Mouse (Mus musculus) MEL (cell line): Measurements from ENCODE around the gene Arhgdib. TPM values are rescaled to one million over a fixed set of nuclear protein-coding genes. Genes with fewer than 3 reads are reported as not detected.

Source experiments
- DNase-seq: peaks from one replicate; pipeline ENCODE4 v3.0.0; 2011; ENCODE audit warnings: low read depth, low spot score
- H3K27ac ChIP-seq: 2 replicates; pipeline ENCODE4 v1.5.1; 2012; ENCODE audit warnings: low read depth, mild to moderate bottlenecking, control low read depth, low read length, moderate library complexity; ENCODE audit not compliant: control insufficient read depth
- H3K27me3 ChIP-seq, 2 experiments: fragments of 150-350 bp in 1 of 2; sonication (generic) in 1 of 2; 2 replicates each; pipeline ENCODE4 v1.6.1; 2012; ENCODE audit warnings: low read length in 2 of 2, mild to moderate bottlenecking in 2 of 2, improper control_type of control experiment in 1 of 2, moderate library complexity in 1 of 2; ENCODE audit not compliant: insufficient read depth in 2 of 2, control insufficient read depth in 1 of 2
- H3K36me3 ChIP-seq, 2 experiments: 2 replicates each; pipeline ENCODE4 v1.6.1; 2012 to 2014; ENCODE audit warnings: low read length in 2 of 2, improper control_type of control experiment in 1 of 2, inconsistent platforms in 1 of 2, mild to moderate bottlenecking in 1 of 2; ENCODE audit not compliant: insufficient read depth in 2 of 2, control insufficient read depth in 1 of 2
- H3K4me1 ChIP-seq, 2 experiments: fragments of 150-350 bp in 1 of 2; sonication (generic) in 1 of 2; 2 replicates each; pipeline ENCODE4 v1.6.1; 2012; ENCODE audit warnings: low read length in 2 of 2, improper control_type of control experiment in 1 of 2, mild to moderate bottlenecking in 1 of 2; ENCODE audit not compliant: insufficient read depth in 2 of 2, control insufficient read depth in 1 of 2
- H3K4me3 ChIP-seq, 2 experiments: fragments of 150-350 bp in 1 of 2; sonication (generic) in 1 of 2; 2 replicates each; pipeline ENCODE4 v1.5.1; 2012; ENCODE audit warnings: low read depth in 2 of 2, low read length in 2 of 2, mild to moderate bottlenecking in 2 of 2, moderate library complexity in 2 of 2, control low read depth in 1 of 2, improper control_type of control experiment in 1 of 2; ENCODE audit not compliant: control insufficient read depth in 1 of 2, insufficient read depth in 1 of 2
- H3K79me2 ChIP-seq: 2 replicates; pipeline ENCODE4 v1.6.1; 2012; ENCODE audit warnings: mild to moderate bottlenecking, low read length, moderate library complexity; ENCODE audit not compliant: control insufficient read depth, poor library complexity, insufficient read depth
- H3K9ac ChIP-seq: 2 replicates; pipeline ENCODE4 v1.6.1; 2012; ENCODE audit warnings: low read depth, mild to moderate bottlenecking, control low read depth, low read length, moderate library complexity; ENCODE audit not compliant: control insufficient read depth, poor library complexity, severe bottlenecking
- H3K9me3 ChIP-seq: fragments of 150-350 bp; sonication (generic); replicated peaks from 2 replicates; pipeline ENCODE4 v1.6.1; 2012; ENCODE audit warnings: mild to moderate bottlenecking, low read length, improper control_type of control experiment, moderate library complexity; ENCODE audit not compliant: insufficient read depth
- BHLHE40 ChIP-seq: IDR thresholded peaks from 2 replicates; pipeline ENCODE4 v1.6.1; 2012; ENCODE audit warnings: low read depth, mild to moderate bottlenecking, inconsistent platforms, low read length, improper control_type of control experiment, borderline replicate concordance
- CHD2 ChIP-seq: IDR thresholded peaks from 2 replicates; pipeline ENCODE4 v1.6.1; 2011; ENCODE audit warnings: low read length, improper control_type of control experiment
- ELF1 ChIP-seq: IDR thresholded peaks from 2 replicates; pipeline ENCODE4 v1.6.1; 2014; ENCODE audit warnings: low read depth, mild to moderate bottlenecking, inconsistent platforms, low read length, improper control_type of control experiment, moderate library complexity
- EP300 ChIP-seq, 2 experiments: IDR thresholded peaks; 2 replicates each; pipeline ENCODE4 v1.6.1; 2011; ENCODE audit warnings: improper control_type of control experiment in 2 of 2, low read length in 2 of 2, low read depth in 1 of 2, mild to moderate bottlenecking in 1 of 2
- ETS1 ChIP-seq: IDR thresholded peaks from 2 replicates; pipeline ENCODE4 v1.6.1; 2012; ENCODE audit warnings: low read depth, mild to moderate bottlenecking, inconsistent platforms, low read length, improper control_type of control experiment, moderate library complexity
- GABPA ChIP-seq: IDR thresholded peaks from 2 replicates; pipeline ENCODE4 v1.6.1; 2012; ENCODE audit warnings: low read depth, mild to moderate bottlenecking, inconsistent platforms, low read length, improper control_type of control experiment, moderate library complexity
- GATA1 ChIP-seq: IDR thresholded peaks from 2 replicates; pipeline ENCODE4 v1.6.1; 2011; ENCODE audit warnings: low read depth, low read length, improper control_type of control experiment
- HCFC1 ChIP-seq: IDR thresholded peaks from 2 replicates; pipeline ENCODE4 v1.6.1; 2012; ENCODE audit warnings: low read depth, mild to moderate bottlenecking, inconsistent platforms, low read length, improper control_type of control experiment, moderate library complexity
- JUND ChIP-seq: IDR thresholded peaks from 2 replicates; pipeline ENCODE4 v1.6.1; 2011; ENCODE audit warnings: low read depth, mild to moderate bottlenecking, improper control_type of control experiment, low read length
- MEF2A ChIP-seq: IDR thresholded peaks from 2 replicates; pipeline ENCODE4 v1.6.1; 2014; ENCODE audit warnings: low read depth, mild to moderate bottlenecking, inconsistent platforms, low read length, improper control_type of control experiment; ENCODE audit not compliant: poor library complexity, insufficient replicate concordance, severe bottlenecking; ENCODE audit errors: extremely low read depth
- MYC ChIP-seq: IDR thresholded peaks from 2 replicates; pipeline ENCODE4 v1.6.1; 2011; ENCODE audit warnings: low read depth, mild to moderate bottlenecking, low read length, improper control_type of control experiment, moderate library complexity
- NRF1 ChIP-seq: IDR thresholded peaks from 2 replicates; pipeline ENCODE4 v1.6.1; 2014; ENCODE audit warnings: low read depth, mild to moderate bottlenecking, inconsistent platforms, low read length, improper control_type of control experiment, moderate library complexity; ENCODE audit not compliant: poor library complexity, insufficient read depth, severe bottlenecking
- RAD21 ChIP-seq: IDR thresholded peaks from 2 replicates; pipeline ENCODE4 v1.6.1; 2011; ENCODE audit warnings: mild to moderate bottlenecking, low read depth, low read length, improper control_type of control experiment
- RCOR1 ChIP-seq: IDR thresholded peaks from 2 replicates; pipeline ENCODE4 v1.6.1; 2012; ENCODE audit warnings: low read depth, mild to moderate bottlenecking, inconsistent platforms, low read length, improper control_type of control experiment
- TAL1 ChIP-seq: IDR thresholded peaks from 2 replicates; pipeline ENCODE4 v1.6.1; 2012; ENCODE audit warnings: mild to moderate bottlenecking, inconsistent platforms, low read length, moderate library complexity, mixed read lengths
- ZMIZ1 ChIP-seq: IDR thresholded peaks from 2 replicates; pipeline ENCODE4 v1.6.1; 2012; ENCODE audit warnings: low read depth, mild to moderate bottlenecking, inconsistent platforms, low read length, improper control_type of control experiment, moderate library complexity
- polyA plus RNA-seq, 2 experiments: library from polyadenylated mRNA; stranded (reverse) in 1 of 2; unstranded in 1 of 2; fragments of >175 nt in 1 of 2; fragments of >200 nt in 1 of 2; gene quantifications; 2 replicates each; pipeline versions ENCODE4 v1.2.1 to v1.2.4; 2012; ENCODE audit warnings: low replicate concordance in 2 of 2, low read depth in 1 of 2; ENCODE audit not compliant: insufficient read length in 2 of 2, insufficient read depth in 1 of 2, missing spikeins in 1 of 2
- total RNA-seq: library from RNA; depleted of rRNA; stranded (reverse); fragments of 300-350 nt; gene quantifications from 2 replicates; pipeline ENCODE4 v1.2.3, GENCODE M21; 2012

The Arhgdib gene
- total and polyA plus RNA-seq, 3 experiments: 102 to 408 (median 346) TPM

DNA sequence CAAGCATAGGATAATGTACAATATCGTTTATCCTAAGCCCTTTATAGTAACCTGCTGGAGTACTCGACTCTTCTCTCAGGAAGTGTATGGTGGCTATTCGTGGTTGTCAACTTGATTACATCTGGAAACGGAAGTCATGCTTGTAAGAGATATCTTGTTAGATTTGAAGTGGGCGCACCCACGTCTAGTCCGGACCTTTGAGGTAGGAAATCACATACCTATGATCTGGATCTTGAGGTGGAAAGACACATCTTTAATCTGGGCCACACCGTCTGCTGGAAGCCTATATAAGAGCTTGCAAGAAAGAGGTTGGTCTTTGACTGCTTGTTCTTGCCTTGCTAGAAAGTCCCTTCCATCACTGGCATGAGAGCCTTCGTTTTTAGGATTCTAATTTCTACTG, 39.2 kb downstream of the Arhgdib start:
- Histone ChIP-seq H3K9ac (no peak overlapping the region), H3K79me2 (no peaks in the 10 kb centered on the region), H3K36me3 (peaks cover 0 to 19% of the 10 kb centered on the region in 2 experiments; a peak in 2 of 4 replicates), H3K9me3 (no peaks in the 10 kb centered on the region), H3K4me1 (peaks cover 3 to 19% of the 10 kb centered on the region in 2 experiments; a peak in 3 of 4 replicates), H3K27me3 (no peaks in the 10 kb centered on the region), H3K4me3 (no peak overlapping the region), H3K27ac (no peak overlapping the region)
- DNase-seq: no peak
- TF ChIP-seq HCFC1 (no peak), EP300 (IDR thresholded peaks at IDR 0.05; ENCODE audit: low read depth in 1 of 2, low read length in 2 of 2) (0 out of 4 replicates have a peak, but pooled peaks of 1 of the 2 experiments have one; percentile 9), MYC (no peak), GATA1 (0 out of 2 replicates have a peak, but pooled peaks have one; percentile 21), GABPA (no peak)

DNA sequence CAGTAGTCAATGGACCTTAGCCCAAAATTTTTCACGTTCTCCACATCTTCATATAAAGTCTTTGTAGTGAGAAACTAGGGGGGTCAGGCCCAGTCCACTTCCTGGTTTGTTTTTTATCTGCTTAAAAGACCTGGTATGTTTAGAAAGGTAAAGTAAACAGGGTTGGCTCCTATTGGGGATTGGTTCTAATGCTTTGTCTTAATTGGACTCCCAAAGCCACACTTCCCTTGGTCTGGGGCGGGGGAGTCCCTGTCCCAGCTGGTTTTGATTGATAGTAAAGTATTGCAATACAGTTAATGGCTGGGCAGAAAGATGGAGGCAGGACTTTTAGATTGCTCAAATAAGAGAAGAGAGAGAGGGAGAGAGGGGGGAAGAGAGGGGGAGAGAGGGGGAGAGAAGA, 40.7 kb downstream of the Arhgdib start:
- no peaks in the 10 kb centered on the region for H3K9me3 ChIP-seq
- peaks cover 0 to 19% of the 10 kb centered on the region in 2 experiments; a peak in 2 of 4 replicates for H3K36me3 ChIP-seq
- H3K4me1 ChIP-seq: peaks cover 3 to 19% of the 10 kb centered on the region in 2 experiments; a peak in 3 of 4 replicates
- H3K4me3 ChIP-seq: no peak overlapping the region
- no peaks in the 10 kb centered on the region for H3K27me3 ChIP-seq
- no peaks in the 10 kb centered on the region for H3K79me2 ChIP-seq
- peak; percentile 45; the same call in 1 of the 2 replicates for TF ChIP-seq ELF1
- TF ChIP-seq BHLHE40: no peak
- TF ChIP-seq ZMIZ1: no peak
- TF ChIP-seq TAL1: peak; percentile 23; the same call in 1 of the 2 replicates
- TF ChIP-seq ETS1: no peak
- TF ChIP-seq CHD2: no peak
- DNase-seq: peak; percentile 45
- H3K27ac ChIP-seq: peak overlapping the region; percentile 22; the same call in 1 of the 2 replicates
- H3K9ac ChIP-seq: no peak overlapping the region

DNA sequence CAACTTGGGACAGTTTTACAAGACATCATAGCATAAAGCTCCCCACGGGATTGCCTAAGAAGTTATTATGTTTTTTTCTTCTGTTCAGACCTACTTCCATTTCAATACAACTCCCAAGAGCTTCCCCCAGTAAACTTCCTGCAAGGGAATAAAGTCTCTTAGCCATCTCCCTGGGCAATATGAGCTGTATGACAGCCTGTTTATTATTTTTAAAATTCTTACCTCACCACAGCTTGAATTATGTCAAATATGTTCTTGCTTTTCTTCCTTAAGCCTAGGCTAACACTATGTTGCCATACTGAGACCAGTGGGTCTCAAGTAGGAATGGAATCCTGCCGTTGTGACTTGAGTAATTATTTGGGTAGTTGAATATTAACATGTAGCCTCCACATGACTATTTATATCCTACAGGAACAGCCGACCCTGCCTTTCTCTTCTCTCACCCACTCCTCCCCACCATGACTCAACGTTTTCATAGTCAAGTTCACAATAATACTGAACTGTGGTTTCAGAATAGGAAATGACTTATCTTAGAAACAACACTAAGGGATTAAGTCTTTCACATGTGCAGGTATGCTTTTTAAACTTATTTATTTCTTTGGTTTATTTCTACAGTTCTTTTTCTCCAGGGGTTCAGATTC, 41.2 kb downstream of the Arhgdib start:
- Histone ChIP-seq H3K27ac (peak overlapping the region; percentile 22; the same call in 1 of the 2 replicates), H3K9ac (no peak overlapping the region), H3K4me1 (peaks cover 3 to 19% of the 10 kb centered on the region in 2 experiments; a peak in 3 of 4 replicates), H3K79me2 (no peaks in the 10 kb centered on the region), H3K27me3 (no peaks in the 10 kb centered on the region), H3K9me3 (no peaks in the 10 kb centered on the region), H3K36me3 (peaks cover 0 to 19% of the 10 kb centered on the region in 2 experiments; a peak in 2 of 4 replicates), H3K4me3 (no peak overlapping the region)
- DNase-seq: peak; percentile 71
- TF ChIP-seq NRF1: no peak
- peak; percentile 14; the same call in 1 of the 2 replicates for TF ChIP-seq RCOR1
- TF ChIP-seq EP300 (IDR thresholded peaks at IDR 0.05; ENCODE audit: low read depth in 1 of 2, low read length in 2 of 2): peak; percentile 46 to 60
- TF ChIP-seq ETS1: peak; percentile 68
- TF ChIP-seq GATA1: 0 out of 2 replicates have a peak, but pooled peaks have one; percentile 2
- TF ChIP-seq RAD21: no peak
- TF ChIP-seq MEF2A: no peak
- peak; percentile 56; the same call in 1 of the 2 replicates for TF ChIP-seq MYC
- no peak for TF ChIP-seq JUND
- TF ChIP-seq ZMIZ1: no peak
